Mouse (Mus musculus) CH12.LX (cell line): ENCODE measurements at regions not wholly inside any gene's neighbourhood (a gene's known extent, or its start where the extent isn't known, plus 50 kb on each side); places are given as distances from the start of the nearest gene placed in this dataset.

Experiments used
- DNase-seq: peaks from one replicate; pipeline ENCODE4 v3.0.0-alpha.2; 2013; ENCODE audit errors: extremely low read depth
- H3K27ac ChIP-seq: 2 replicates; pipeline ENCODE4 v1.5.1; 2012; ENCODE audit warnings: low read depth, mild to moderate bottlenecking, control low read depth, moderate library complexity; ENCODE audit not compliant: insufficient read depth
- H3K27me3 ChIP-seq: replicated peaks from 2 replicates; pipeline ENCODE3; 2012; ENCODE audit warnings: inconsistent platforms
- H3K36me3 ChIP-seq, 2 experiments: replicated peaks in 1 of 2; 2 replicates each; pipeline versions ENCODE3 to v1.6.1; 2012; ENCODE audit warnings: inconsistent platforms in 1 of 2, low read length in 1 of 2, mild to moderate bottlenecking in 1 of 2, mixed read lengths in 1 of 2, moderate library complexity in 1 of 2; ENCODE audit not compliant: control insufficient read depth in 1 of 2, insufficient read depth in 1 of 2
- H3K4me1 ChIP-seq, 2 experiments: 2 replicates each; pipeline ENCODE4 v1.6.1; 2012; ENCODE audit warnings: inconsistent platforms in 1 of 2, moderate library complexity in 1 of 2; ENCODE audit not compliant: insufficient read depth in 2 of 2, control insufficient read depth in 1 of 2
- H3K4me2 ChIP-seq: 2 replicates; pipeline ENCODE4 v1.6.1; 2012; ENCODE audit warnings: low read depth, mild to moderate bottlenecking, control low read depth; ENCODE audit not compliant: poor library complexity, insufficient read depth, severe bottlenecking
- H3K4me3 ChIP-seq, 3 experiments: fragments of 150-350 bp in 1 of 3; sonication (generic) in 1 of 3; replicated peaks in 1 of 3; 2 replicates each; pipeline versions ENCODE3 to v1.5.1; 2011 to 2012; ENCODE audit warnings: low read depth in 2 of 3, low read length in 2 of 3, mild to moderate bottlenecking in 2 of 3, moderate library complexity in 2 of 3, control low read depth in 1 of 3, improper control_type of control experiment in 1 of 3, inconsistent platforms in 1 of 3, mixed read lengths in 1 of 3; ENCODE audit not compliant: poor library complexity in 1 of 3
- H3K79me2 ChIP-seq: replicated peaks from 2 replicates; pipeline ENCODE4 v1.6.1; 2012; ENCODE audit warnings: mild to moderate bottlenecking, moderate library complexity; ENCODE audit not compliant: control insufficient read depth, poor library complexity, insufficient read depth, severe bottlenecking; ENCODE audit errors: extremely low read depth
- H3K9ac ChIP-seq: 2 replicates; pipeline ENCODE4 v1.6.1; 2012; ENCODE audit warnings: low read depth, mild to moderate bottlenecking, control low read depth, moderate library complexity; ENCODE audit not compliant: insufficient read depth
- H3K9me3 ChIP-seq: replicated peaks from 2 replicates; pipeline ENCODE3; 2012; ENCODE audit warnings: low read length, inconsistent platforms, mixed read lengths
- BHLHE40 ChIP-seq: IDR thresholded peaks from 2 replicates; pipeline ENCODE4 v1.6.1; 2011; ENCODE audit warnings: mild to moderate bottlenecking, low read depth, low read length, improper control_type of control experiment
- CHD1 ChIP-seq: IDR thresholded peaks from 2 replicates; pipeline ENCODE4 v1.6.1; 2012; ENCODE audit warnings: low read depth, low read length, improper control_type of control experiment, inconsistent platforms
- CHD2 ChIP-seq: IDR thresholded peaks from 2 replicates; pipeline ENCODE4 v1.6.1; 2011; ENCODE audit warnings: low read length, improper control_type of control experiment
- CTCF ChIP-seq, 2 experiments: IDR thresholded peaks in 1 of 2; conservative IDR thresholded peaks in 1 of 2; 2 replicates each; pipeline ENCODE4 v1.5.1; 2011 to 2012; ENCODE audit warnings: low read depth in 2 of 2, low read length in 2 of 2, improper control_type of control experiment in 1 of 2, inconsistent platforms in 1 of 2, mild to moderate bottlenecking in 1 of 2, moderate library complexity in 1 of 2
- ETS1 ChIP-seq: conservative IDR thresholded peaks from 2 replicates; pipeline ENCODE4 v1.6.1; 2012; ENCODE audit warnings: low read depth, mild to moderate bottlenecking, inconsistent platforms, low read length, improper control_type of control experiment, moderate library complexity
- JUN ChIP-seq: IDR thresholded peaks from 2 replicates; pipeline ENCODE4 v1.6.1; 2011; ENCODE audit warnings: low read depth, mild to moderate bottlenecking, low read length, improper control_type of control experiment, moderate library complexity; ENCODE audit not compliant: insufficient read depth
- JUND ChIP-seq: conservative IDR thresholded peaks from 2 replicates; pipeline ENCODE4 v1.6.1; 2011; ENCODE audit warnings: low read depth, low read length, improper control_type of control experiment
- KAT2A ChIP-seq: IDR thresholded peaks from 2 replicates; pipeline ENCODE4 v1.6.1; 2012; ENCODE audit warnings: low read length, improper control_type of control experiment, inconsistent platforms; ENCODE audit not compliant: insufficient replicate concordance
- MAFK ChIP-seq: IDR thresholded peaks from 2 replicates; pipeline ENCODE4 v1.6.1; 2011; ENCODE audit warnings: low read length, improper control_type of control experiment; ENCODE audit not compliant: insufficient replicate concordance
- MEF2A ChIP-seq: IDR thresholded peaks from 2 replicates; pipeline ENCODE4 v1.6.1; 2014; ENCODE audit warnings: low read depth, mild to moderate bottlenecking, inconsistent platforms, low read length, improper control_type of control experiment, borderline replicate concordance
- NELFE ChIP-seq: IDR thresholded peaks from 2 replicates; pipeline ENCODE4 v1.6.1; 2011; ENCODE audit warnings: low read depth, low read length, improper control_type of control experiment
- NRF1 ChIP-seq: IDR thresholded peaks from 2 replicates; pipeline ENCODE4 v1.6.1; 2014; ENCODE audit warnings: low read depth, mild to moderate bottlenecking, inconsistent platforms, low read length, improper control_type of control experiment, moderate library complexity
- PAX5 ChIP-seq: IDR thresholded peaks from 2 replicates; pipeline ENCODE4 v1.6.1; 2012; ENCODE audit warnings: low read length, inconsistent platforms, mixed read lengths
- POLR2A ChIP-seq: IDR thresholded peaks from 2 replicates; pipeline ENCODE4 v1.6.1; 2011; ENCODE audit warnings: low read depth, mild to moderate bottlenecking, improper control_type of control experiment, low read length
- POLR2AphosphoS2 ChIP-seq: IDR thresholded peaks from 2 replicates; pipeline ENCODE4 v1.6.1; 2011; ENCODE audit warnings: low read depth, low read length, improper control_type of control experiment
- RAD21 ChIP-seq: IDR thresholded peaks from 2 replicates; pipeline ENCODE4 v1.6.1; 2011; ENCODE audit warnings: low read depth, mild to moderate bottlenecking, low read length, improper control_type of control experiment, moderate library complexity
- TCF12 ChIP-seq: IDR thresholded peaks from 2 replicates; pipeline ENCODE4 v1.6.1; 2014; ENCODE audit warnings: low read depth, mild to moderate bottlenecking, inconsistent platforms, low read length, improper control_type of control experiment
- USF1 ChIP-seq: IDR thresholded peaks from 2 replicates; pipeline ENCODE4 v1.6.1; 2014; ENCODE audit warnings: low read depth, mild to moderate bottlenecking, inconsistent platforms, low read length, improper control_type of control experiment
- USF2 ChIP-seq: conservative IDR thresholded peaks from 2 replicates; pipeline ENCODE4 v1.6.1; 2011; ENCODE audit warnings: low read depth, low read length, improper control_type of control experiment
- ZC3H11A ChIP-seq: IDR thresholded peaks from 2 replicates; pipeline ENCODE4 v1.6.1; 2012; ENCODE audit warnings: low read depth, mild to moderate bottlenecking, inconsistent platforms, low read length, improper control_type of control experiment
- ZMIZ1 ChIP-seq: IDR thresholded peaks from 2 replicates; pipeline ENCODE4 v1.6.1; 2012; ENCODE audit warnings: low read depth, mild to moderate bottlenecking, inconsistent platforms, low read length, improper control_type of control experiment
- dilution Hi-C: fragments of 300-500 bp; cut with MboI; formaldehyde crosslinking; loops from 2 replicates; pipeline ENCODE4 v1.14.3; 2020; ENCODE audit warnings: low sequenced_read_pairs; ENCODE audit not compliant: extremely low pct_unique_long_range_greater_than_20kb, extremely low pct_ligation_motif_present
- in situ Hi-C: fragments of 300-500 bp; cut with MboI; formaldehyde crosslinking; loops from 3 replicates; pipeline ENCODE4 v1.14.3; 2019; ENCODE audit warnings: low sequenced_read_pairs, low pct_ligation_motif_present, low pct_unique_long_range_greater_than_20kb, mixed read lengths

DNA sequence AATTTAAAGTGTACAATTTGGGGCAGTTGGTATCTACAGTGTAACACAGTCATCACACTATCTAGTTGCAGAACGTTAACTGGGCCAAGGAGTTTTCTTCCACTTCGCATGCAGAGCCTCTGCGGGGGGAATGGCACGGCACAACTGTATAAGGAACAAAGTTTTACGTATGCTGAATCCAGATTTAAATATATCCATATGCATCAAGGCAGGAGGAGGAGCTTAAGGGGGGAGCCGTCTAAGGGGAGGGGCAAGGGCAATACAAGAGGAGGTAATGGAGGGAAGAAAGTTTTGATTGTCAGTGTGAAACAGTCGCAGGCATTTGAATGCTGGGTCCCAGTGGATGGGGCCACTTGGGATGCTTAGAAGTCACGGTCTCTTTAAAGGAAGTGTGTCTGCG, 68.6 kb upstream of the Foxk1 start:
- in situ Hi-C loops (no loop called here), dilution Hi-C loops (no loop called here)
- no peak overlapping the region for H3K4me2 ChIP-seq
- TF ChIP-seq NELFE (no peak), ZC3H11A (no peak), JUN (no peak), PAX5 (no peak), POLR2AphosphoS2 (no peak), KAT2A (no peak), ETS1 (no peak), MAFK (no peak), CHD2 (no peak), CHD1 (no peak)
- H3K79me2 ChIP-seq = no peaks in the 10 kb centered on the region
- DNase-seq = no peak
- H3K9ac ChIP-seq = no peak overlapping the region
- no peak overlapping the region for H3K27ac ChIP-seq
- no peaks in the 10 kb centered on the region for H3K36me3 ChIP-seq
- no peaks in the 10 kb centered on the region for H3K9me3 ChIP-seq
- H3K4me1 ChIP-seq = no peaks in the 10 kb centered on the region
- no peak overlapping the region for H3K4me3 ChIP-seq
- peaks cover 14% of the 10 kb centered on the region for H3K27me3 ChIP-seq

DNA sequence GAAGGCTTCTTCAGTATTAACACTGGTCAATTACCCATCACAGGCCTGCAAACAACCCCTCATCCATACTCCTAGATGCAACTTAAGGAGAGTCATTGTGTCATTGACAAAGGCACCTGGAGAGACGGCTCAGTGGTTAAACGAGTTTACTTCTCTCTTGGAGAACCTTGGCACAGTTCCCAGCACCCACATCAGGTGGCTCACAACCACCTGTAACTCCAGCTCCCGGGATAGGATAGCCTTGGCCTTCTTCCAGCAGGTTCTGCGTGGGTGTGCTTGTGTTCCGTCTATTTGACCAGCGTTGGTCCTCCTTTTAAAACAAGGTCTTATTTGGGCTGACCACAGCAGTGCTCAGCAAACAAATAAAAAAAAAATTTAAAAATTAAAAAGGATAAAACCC, 63.9 kb upstream of the Foxk1 start:
- H3K27ac ChIP-seq = no peak overlapping the region
- no peak overlapping the region for H3K9ac ChIP-seq
- no peaks in the 10 kb centered on the region for H3K36me3 ChIP-seq
- dilution Hi-C loops = no loop called here
- H3K4me1 ChIP-seq = no peaks in the 10 kb centered on the region
- TF ChIP-seq RAD21 (no peak), NELFE (no peak), MEF2A (no peak), JUND (no peak), POLR2A (no peak), USF2 (no peak), USF1 (no peak), ZMIZ1 (no peak), ZC3H11A (no peak), KAT2A (no peak), MAFK (no peak), NRF1 (no peak), CTCF (conservative IDR thresholded peaks at IDR 0.05 in 1 of 2, IDR thresholded peaks at IDR 0.05 in 1 of 2; ENCODE audit: low read depth in 2 of 2, low read length in 2 of 2) (no peak), BHLHE40 (no peak), TCF12 (no peak)
- TF ChIP-seq, all 38 proteins: peak for 0
- H3K27me3 ChIP-seq = peaks cover 25% of the 10 kb centered on the region
- H3K79me2 ChIP-seq = no peaks in the 10 kb centered on the region
- no peak overlapping the region for H3K4me2 ChIP-seq
- H3K9me3 ChIP-seq = no peaks in the 10 kb centered on the region
- in situ Hi-C loops = no loop called here
- DNase-seq = no peak
- no peak overlapping the region for H3K4me3 ChIP-seq
